Mouse (Mus musculus) heart, postnatal 0 days (tissue): ENCODE data around the gene Cdh13.

Source experiments
- CTCF ChIP-seq: IDR thresholded peaks from 2 replicates; pipeline ENCODE4 v1.5.1; 2016; ENCODE audit warnings: antibody characterized with exemption, control low read depth, low read depth
- EP300 ChIP-seq: IDR thresholded peaks from 2 replicates; pipeline ENCODE4 v1.6.1; 2016; ENCODE audit warnings: antibody characterized with exemption, low read depth

DNA sequence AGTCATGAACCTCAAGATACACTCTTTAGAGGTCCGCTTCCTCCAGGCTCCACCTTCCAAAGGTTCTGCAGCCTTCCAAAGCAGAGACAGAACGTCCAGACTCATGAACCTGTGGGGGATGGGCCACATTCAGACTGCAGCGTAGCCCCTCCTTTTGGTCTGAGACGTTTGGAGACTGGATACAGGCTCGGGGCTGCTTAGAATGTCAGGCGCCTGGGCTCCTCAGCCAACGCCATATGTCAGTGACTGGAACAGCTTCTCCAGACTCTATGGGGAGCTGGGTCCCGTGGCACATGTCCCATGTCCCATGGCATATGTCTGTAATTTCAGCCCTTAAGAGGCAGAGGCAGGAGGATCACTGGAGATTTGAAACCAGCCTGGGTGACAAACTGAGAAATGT, 989.4 kb downstream of the Cdh13 start:
- no peak for TF ChIP-seq CTCF
- TF ChIP-seq EP300, result no peak
